Mouse (Mus musculus): ENCODE results near the gene Selenoh.

Gene Selenoh

GRCm38 (mm10) chr2:84669828-84670568 lies 572 bp downstream of the Selenoh start:
- DNase-seq (ENCODE audit: low spot score): no peak

GRCm38 (mm10) chr2:84666081-84666480 lies 4.5 kb downstream of the Selenoh start:
- DNase-seq (ENCODE audit: low spot score): no peak

- peak; percentile 71 for DNase-seq (ENCODE audit: low spot score)
Observed at GRCm38 (mm10) chr2:84662866-84663265, 7.7 kb downstream of the Selenoh start.

GRCm38 (mm10) chr2:84660253-84660652 lies 10.3 kb downstream of the Selenoh start:
- peak; percentile 38 for DNase-seq (ENCODE audit: low spot score)

- DNase-seq (ENCODE audit: low spot score): no peak
Observed at GRCm38 (mm10) chr2:84658806-84659205, 11.8 kb downstream of the Selenoh start, which contains the start of gene Btbd18. Gene Btbd18, plus strand, starts transcription at chr2:84659079.

GRCm38 (mm10) chr2:84655864-84656263 lies 14.7 kb downstream of the Selenoh start:
- no peak for DNase-seq (ENCODE audit: low spot score)

GRCm38 (mm10) chr2:84653354-84653753 lies 17.2 kb downstream of the Selenoh start:
- DNase-seq (ENCODE audit: low spot score): no peak

GRCm38 (mm10) chr2:84650464-84651195 lies 19.9 kb downstream of the Selenoh start, which contains the start of gene Ctnnd1:
Gene Ctnnd1, minus strand, starts transcription at chr2:84650765.
- DNase-seq (ENCODE audit: low spot score): peak; percentile 74

GRCm38 (mm10) chr2:84649674-84650073 lies 20.9 kb downstream of the Selenoh start:
- DNase-seq (ENCODE audit: low spot score): peak; percentile 31

- no peak for DNase-seq (ENCODE audit: low spot score)
Observed at GRCm38 (mm10) chr2:84648369-84648768, 22.2 kb downstream of the Selenoh start.

- DNase-seq (ENCODE audit: low spot score): no peak
Observed at GRCm38 (mm10) chr2:84647051-84647568, 23.5 kb downstream of the Selenoh start.

GRCm38 (mm10) chr2:84646138-84646537 lies 24.4 kb downstream of the Selenoh start:
- no peak for DNase-seq (ENCODE audit: low spot score)

GRCm38 (mm10) chr2:84640833-84641232 lies 29.7 kb downstream of the Selenoh start:
- DNase-seq (ENCODE audit: low spot score): no peak

GRCm38 (mm10) chr2:84638428-84639220 lies 31.9 kb downstream of the Selenoh start:
- no peak for DNase-seq (ENCODE audit: low spot score)

- no peak for DNase-seq (ENCODE audit: low spot score)
Observed at GRCm38 (mm10) chr2:84637452-84638165, 33.0 kb downstream of the Selenoh start.

GRCm38 (mm10) chr2:84636231-84636741 lies 34.3 kb downstream of the Selenoh start:
- DNase-seq (ENCODE audit: low spot score): no peak

- no peak for DNase-seq (ENCODE audit: low spot score)
Observed at GRCm38 (mm10) chr2:84635611-84636010, 35.0 kb downstream of the Selenoh start.

- DNase-seq (ENCODE audit: low spot score): no peak
Observed at GRCm38 (mm10) chr2:84634934-84635482, 35.6 kb downstream of the Selenoh start.

GRCm38 (mm10) chr2:84634006-84634405 lies 36.6 kb downstream of the Selenoh start:
- no peak for DNase-seq (ENCODE audit: low spot score)

- DNase-seq (ENCODE audit: low spot score): peak; percentile 45
Observed at GRCm38 (mm10) chr2:84632999-84633398, 37.6 kb downstream of the Selenoh start.

GRCm38 (mm10) chr2:84632001-84632400 lies 38.6 kb downstream of the Selenoh start:
- no peak for DNase-seq (ENCODE audit: low spot score)

All from c-Kit-positive CD71-positive TER-119-positive erythroid progenitor cells, embryonic 14.5 days (primary cell).